Mouse (Mus musculus) erythroblast, embryonic 14.5 days (primary cell): Measurements from ENCODE around the gene Plekhs1.

Experiments
- GATA1 ChIP-seq: IDR thresholded peaks from 2 replicates; pipeline ENCODE4 v1.6.1; 2012; ENCODE audit warnings: low read length, inconsistent platforms, mixed read lengths
- TAL1 ChIP-seq: IDR thresholded peaks from 3 replicates; pipeline ENCODE4 v1.6.1; 2012; ENCODE audit warnings: low read length, inconsistent platforms, mixed read lengths

GRCm38 (mm10) chr19:56438357-56439071 is 22.9 kb upstream of the Plekhs1 start:
- TF ChIP-seq GATA1: no peak
- TF ChIP-seq TAL1: no peak
